Mouse (Mus musculus) heart, embryonic 12.5 days (tissue): ENCODE results near the gene Agbl2. TPM values are rescaled to one million over a fixed set of nuclear protein-coding genes. Genes with fewer than 3 reads are reported as not detected.

Experiments used
- ATAC-seq: fragments of 200-750 bp; cut with Nextera tagmentation; 2 replicates; pipeline ENCODE4 v1.8.0; 2017; ENCODE audit warnings: moderate TSS enrichment, moderate library complexity; ENCODE audit not compliant: insufficient number of reproducible peaks, low FRiP score
- H3K27ac ChIP-seq: fragments of 300-500 bp; sonication (generic); 2 replicates; pipeline ENCODE4 v1.5.1; 2016; ENCODE audit warnings: mild to moderate bottlenecking, moderate library complexity; ENCODE audit not compliant: poor library complexity, severe bottlenecking
- H3K27me3 ChIP-seq: fragments of 300-500 bp; sonication (generic); replicated peaks from 2 replicates; pipeline ENCODE4 v1.6.1; 2016; ENCODE audit warnings: mild to moderate bottlenecking, moderate library complexity
- H3K36me3 ChIP-seq: fragments of 300-500 bp; sonication (generic); 2 replicates; pipeline ENCODE4 v1.6.1; 2016; ENCODE audit warnings: mild to moderate bottlenecking, moderate library complexity
- H3K4me1 ChIP-seq: fragments of 300-500 bp; sonication (generic); replicated peaks from 2 replicates; pipeline ENCODE4 v1.6.1; 2016; ENCODE audit warnings: mild to moderate bottlenecking
- H3K4me2 ChIP-seq: fragments of 300-500 bp; sonication (generic); 2 replicates; pipeline ENCODE4 v1.6.1; 2016; ENCODE audit warnings: mild to moderate bottlenecking, moderate library complexity
- H3K4me3 ChIP-seq: fragments of 300-500 bp; sonication (generic); 2 replicates; pipeline ENCODE4 v1.5.1; 2016; ENCODE audit warnings: mild to moderate bottlenecking
- H3K9ac ChIP-seq: fragments of 300-500 bp; sonication (generic); 2 replicates; pipeline ENCODE4 v1.6.1; 2016; ENCODE audit warnings: mild to moderate bottlenecking, moderate library complexity
- H3K9me3 ChIP-seq: fragments of 300-500 bp; sonication (generic); replicated peaks from 2 replicates; pipeline ENCODE4 v1.6.1; 2016; ENCODE audit warnings: mild to moderate bottlenecking, moderate library complexity
- WGBS: fragments of 180-500 bp; shearing (Covaris S2); methylation state at CpG from one replicate; pipeline ENCODE4 v1.1.7; 2016; 5-methylcytosine and 5-hydroxymethylcytosine counted together
- polyA plus RNA-seq: library from polyadenylated mRNA; unstranded; fragments of >200 nt; fragmentation: Nextera tagmentation; extraction: Ambion mirVana; gene quantifications from 2 replicates; pipeline ENCODE4 v1.2.1, GENCODE M21; 2016

Gene Agbl2
- polyA plus RNA-seq, 1 experiment from 2014 or later, result 1.4 TPM

- Histone ChIP-seq H3K9ac (no peak overlapping the region), H3K36me3 (peaks cover 9% of the 10 kb centered on the region), H3K27me3 (no peaks in the 10 kb centered on the region), H3K4me1 (peaks cover 6% of the 10 kb centered on the region; the same call in 1 of the 2 replicates), H3K27ac (no peak overlapping the region), H3K4me2 (no peak overlapping the region), H3K9me3 (no peaks in the 10 kb centered on the region), H3K4me3 (no peak overlapping the region)
- 73% methylated on average over 5 of the region's 5 CpGs for WGBS
- no peak for ATAC-seq
Observed at GRCm38 (mm10) chr2:90845234-90845633, 62.7 kb downstream of the Agbl2 start.

DNA sequence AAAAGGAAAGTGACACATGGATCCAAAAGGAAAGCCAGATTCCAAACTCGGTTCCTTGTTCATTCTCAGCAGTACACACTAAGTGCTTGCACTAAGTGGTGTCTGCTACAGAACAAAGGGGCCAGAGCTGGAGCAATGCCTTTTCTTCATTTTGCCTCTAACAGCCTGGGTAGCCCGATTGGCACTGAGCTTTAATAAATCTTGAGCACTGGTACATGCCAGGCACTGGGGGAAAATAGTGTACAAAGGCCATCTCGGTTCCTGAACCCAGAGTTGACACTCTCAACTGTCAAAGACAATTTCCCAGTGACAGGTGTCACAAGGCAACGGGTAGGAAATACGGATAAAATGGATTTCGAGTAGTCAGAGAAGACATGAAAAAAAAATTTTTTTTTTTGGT lies 63.6 kb downstream of the Agbl2 start:
- no peak overlapping the region for H3K9ac ChIP-seq
- H3K9me3 ChIP-seq, result no peaks in the 10 kb centered on the region
- ATAC-seq, result no peak
- H3K4me1 ChIP-seq, result peaks cover 6% of the 10 kb centered on the region; the same call in 1 of the 2 replicates
- H3K4me3 ChIP-seq, result peak overlapping the region; percentile 85
- peak overlapping the region; percentile 85 for H3K27ac ChIP-seq
- peak overlapping the region; percentile 73 for H3K4me2 ChIP-seq
- 50% methylated on average over 6 of the region's 6 CpGs for WGBS
- H3K27me3 ChIP-seq, result no peaks in the 10 kb centered on the region
- H3K36me3 ChIP-seq, result peaks cover 18% of the 10 kb centered on the region

- H3K9me3 ChIP-seq, result no peaks in the 10 kb centered on the region
- peak overlapping the region; percentile 85 for H3K4me3 ChIP-seq
- peaks cover 6% of the 10 kb centered on the region; the same call in 1 of the 2 replicates for H3K4me1 ChIP-seq
- peak overlapping the region; percentile 71 for H3K9ac ChIP-seq
- H3K27ac ChIP-seq, result peak overlapping the region; percentile 85
- peak; percentile 9; the same call in 1 of the 2 replicates for ATAC-seq
- H3K36me3 ChIP-seq, result peaks cover 22% of the 10 kb centered on the region
- WGBS, result 2% methylated on average over 8 of the region's 8 CpGs
- H3K4me2 ChIP-seq, result peak overlapping the region; percentile 73
- H3K27me3 ChIP-seq, result no peaks in the 10 kb centered on the region
Observed at GRCm38 (mm10) chr2:90846597-90846954, 64.0 kb downstream of the Agbl2 start.

GRCm38 (mm10) chr2:90846955-90847680 lies 64.6 kb downstream of the Agbl2 start, which contains the start of gene Mtch2:
TSS of gene Mtch2 (plus strand) at chr2:90847155.
- Histone ChIP-seq H3K27ac (peak within 1 kb of the TSS; percentile 85), H3K9me3 (no peaks in the 10 kb centered on the region), H3K4me2 (peak within 1 kb of the TSS; percentile 74), H3K27me3 (no peaks in the 10 kb centered on the region), H3K4me3 (peak within 1 kb of the TSS; percentile 85), H3K4me1 (peaks cover 6% of the 10 kb centered on the region; the same call in 1 of the 2 replicates), H3K36me3 (peaks cover 28% of the 10 kb centered on the region), H3K9ac (peak within 1 kb of the TSS; percentile 88)
- peak; percentile 96 for ATAC-seq
- under 1% methylated on average over 66 of the region's 67 CpGs for WGBS

GRCm38 (mm10) chr2:90847681-90848050 lies 65.1 kb downstream of the Agbl2 start:
- Histone ChIP-seq H3K4me1 (peaks cover 6% of the 10 kb centered on the region; the same call in 1 of the 2 replicates), H3K9me3 (no peaks in the 10 kb centered on the region), H3K36me3 (peaks cover 32% of the 10 kb centered on the region)

DNA sequence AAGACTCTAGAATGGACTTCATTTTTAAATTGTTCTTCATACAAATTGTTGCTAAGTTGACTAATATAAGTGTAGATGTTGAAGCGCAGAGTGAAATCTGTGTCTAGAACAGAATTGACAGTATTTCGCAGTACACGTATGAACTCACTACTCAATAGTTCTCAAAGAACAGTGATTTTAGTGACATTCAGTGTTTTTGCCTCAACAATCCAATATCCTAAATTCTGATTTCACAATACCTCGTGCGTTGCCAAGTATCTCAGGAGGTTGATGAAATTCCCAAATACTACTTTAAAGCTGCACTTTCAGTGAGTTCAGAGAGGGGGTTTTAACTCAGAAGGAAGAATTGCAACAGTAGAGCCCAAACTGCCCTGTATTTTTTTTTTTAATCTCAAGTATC lies 65.8 kb downstream of the Agbl2 start:
- no peaks in the 10 kb centered on the region for H3K9me3 ChIP-seq
- WGBS, result 91% methylated on average over 5 of the region's 5 CpGs
- H3K4me3 ChIP-seq, result peak overlapping the region; percentile 85; the same call in 1 of the 2 replicates
- no peaks in the 10 kb centered on the region for H3K27me3 ChIP-seq
- no peak for ATAC-seq
- H3K9ac ChIP-seq, result no peak overlapping the region
- peak overlapping the region; percentile 74 for H3K4me2 ChIP-seq
- peaks cover 6% of the 10 kb centered on the region; the same call in 1 of the 2 replicates for H3K4me1 ChIP-seq
- peaks cover 39% of the 10 kb centered on the region for H3K36me3 ChIP-seq
- H3K27ac ChIP-seq, result no peak overlapping the region

More at GRCm38 (mm10) chr2:90847681-90848050, 65.1 kb downstream of the Agbl2 start:
- Histone ChIP-seq H3K4me3 (peak overlapping the region; percentile 85), H3K9ac (peak overlapping the region; percentile 88), H3K27me3 (no peaks in the 10 kb centered on the region), H3K4me2 (peak overlapping the region; percentile 74), H3K27ac (peak overlapping the region; percentile 85)
- WGBS, result under 1% methylated on average over 13 of the region's 13 CpGs
- no peak for ATAC-seq

DNA sequence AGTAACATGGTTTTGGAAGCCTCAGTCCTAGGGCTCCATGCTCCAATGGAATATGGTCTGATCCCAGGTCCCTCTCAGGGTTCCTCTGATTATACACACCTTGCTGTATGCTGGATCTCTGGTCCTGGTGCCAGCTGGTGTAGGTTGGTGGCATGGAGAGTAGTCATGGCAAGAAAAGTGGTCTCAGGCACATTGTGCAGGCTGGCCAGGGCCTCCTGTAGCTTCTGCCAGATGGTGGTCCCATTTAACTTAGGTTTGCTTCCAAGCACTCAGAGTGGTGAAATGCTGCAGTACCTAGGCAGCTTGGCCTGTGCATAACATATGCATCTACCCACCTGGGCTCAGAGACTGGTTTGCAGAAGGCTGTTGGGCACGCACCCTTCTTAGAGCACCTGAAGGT lies 67.9 kb downstream of the Agbl2 start:
- H3K4me1 ChIP-seq, result peaks cover 6% of the 10 kb centered on the region; the same call in 1 of the 2 replicates
- H3K9ac ChIP-seq, result no peak overlapping the region
- 92% methylated on average over 1 of the region's 1 CpGs for WGBS
- no peak for ATAC-seq
- H3K9me3 ChIP-seq, result no peaks in the 10 kb centered on the region
- H3K4me3 ChIP-seq, result no peak overlapping the region
- H3K27ac ChIP-seq, result no peak overlapping the region
- no peak overlapping the region for H3K4me2 ChIP-seq
- peaks cover 58% of the 10 kb centered on the region for H3K36me3 ChIP-seq
- no peaks in the 10 kb centered on the region for H3K27me3 ChIP-seq

DNA sequence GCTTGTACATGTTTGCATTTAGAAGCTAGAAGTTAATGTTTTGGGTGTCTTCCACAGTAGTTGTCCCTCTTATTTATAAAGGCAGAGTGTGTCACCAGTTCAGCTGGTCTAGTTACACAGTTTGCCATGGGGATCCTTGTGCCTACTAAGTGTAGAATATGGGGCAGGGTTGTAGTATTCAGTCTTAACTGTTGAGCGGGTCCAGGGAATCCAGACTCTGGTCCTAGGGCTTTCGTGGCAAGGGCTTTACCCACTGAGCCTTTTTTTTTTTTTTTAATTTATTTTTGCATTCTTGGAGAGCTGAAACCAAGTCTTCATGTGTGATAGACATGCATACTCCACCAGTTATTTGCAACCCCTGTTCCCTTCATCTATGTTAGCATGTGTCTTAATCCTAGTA lies 79.0 kb downstream of the Agbl2 start:
- Histone ChIP-seq H3K4me2 (no peak overlapping the region), H3K36me3 (peaks cover 73% of the 10 kb centered on the region), H3K9me3 (no peaks in the 10 kb centered on the region), H3K27ac (no peak overlapping the region), H3K27me3 (no peaks in the 10 kb centered on the region), H3K4me1 (no peaks in the 10 kb centered on the region), H3K4me3 (no peak overlapping the region), H3K9ac (no peak overlapping the region)
- WGBS, result 95% methylated on average over 2 of the region's 2 CpGs
- no peak for ATAC-seq

- no peaks in the 10 kb centered on the region for H3K27me3 ChIP-seq
- no peak overlapping the region for H3K4me2 ChIP-seq
- no peak for ATAC-seq
- no peak overlapping the region for H3K27ac ChIP-seq
- H3K4me1 ChIP-seq, result peaks cover 6% of the 10 kb centered on the region
- no peak overlapping the region for H3K9ac ChIP-seq
- H3K36me3 ChIP-seq, result peaks cover 74% of the 10 kb centered on the region
- no peak overlapping the region for H3K4me3 ChIP-seq
- no peaks in the 10 kb centered on the region for H3K9me3 ChIP-seq
Observed at GRCm38 (mm10) chr2:90864184-90864583, 81.7 kb downstream of the Agbl2 start.

DNA sequence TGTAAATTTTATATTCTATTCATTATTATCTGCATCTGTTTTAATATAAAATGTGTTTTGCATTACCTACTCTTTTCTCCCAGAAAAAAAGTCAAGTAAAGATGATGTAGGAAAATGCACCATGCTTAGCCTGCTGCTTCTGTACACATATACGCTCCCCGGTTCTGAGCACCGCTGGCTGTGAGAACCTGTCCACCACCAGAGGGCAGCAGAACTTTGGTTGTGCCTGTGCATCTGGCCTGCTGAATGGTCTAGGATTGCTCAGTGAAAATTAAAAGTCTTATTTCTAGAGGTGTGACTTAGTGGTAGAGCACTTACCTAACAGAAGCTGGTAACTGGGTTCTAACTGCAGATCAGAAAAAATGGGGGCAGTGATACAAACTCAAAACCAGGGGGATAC lies 84.0 kb downstream of the Agbl2 start:
- no peaks in the 10 kb centered on the region for H3K27me3 ChIP-seq
- no peak overlapping the region for H3K4me3 ChIP-seq
- ATAC-seq, result peak; percentile 78; the same call in 1 of the 2 replicates
- H3K9me3 ChIP-seq, result no peaks in the 10 kb centered on the region
- 36% methylated on average over 3 of the region's 3 CpGs for WGBS
- no peak overlapping the region for H3K4me2 ChIP-seq
- no peak overlapping the region for H3K27ac ChIP-seq
- H3K36me3 ChIP-seq, result peaks cover 59% of the 10 kb centered on the region
- peaks cover 28% of the 10 kb centered on the region for H3K4me1 ChIP-seq
- H3K9ac ChIP-seq, result no peak overlapping the region

DNA sequence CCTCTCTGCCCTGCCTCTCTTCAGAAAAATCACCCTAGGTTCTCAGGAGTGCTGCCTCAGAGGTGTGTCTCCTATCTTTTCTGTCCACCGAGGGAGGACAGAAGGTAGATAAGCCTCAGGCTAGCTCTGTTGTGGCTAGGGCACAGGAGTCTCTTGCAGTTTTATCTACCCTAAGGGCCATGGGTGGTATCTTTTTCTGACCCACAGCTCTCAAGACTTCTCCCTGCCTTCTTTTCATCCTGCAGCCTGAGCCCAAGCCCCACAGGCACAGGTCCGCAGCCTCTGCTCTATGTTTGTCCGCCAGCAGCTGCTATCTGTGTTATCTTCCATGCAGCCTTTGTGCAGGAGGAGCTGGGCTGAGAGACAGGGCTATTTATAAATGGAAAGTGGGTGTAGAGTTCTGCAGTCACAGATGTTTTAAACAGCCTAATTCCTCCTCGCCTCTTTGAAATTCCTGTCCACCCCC lies 87.6 kb downstream of the Agbl2 start:
- Histone ChIP-seq H3K27me3 (no peaks in the 10 kb centered on the region), H3K4me3 (no peak overlapping the region), H3K4me2 (peak overlapping the region; percentile 60), H3K27ac (peak overlapping the region; percentile 95), H3K36me3 (peaks cover 29% of the 10 kb centered on the region), H3K9ac (peak overlapping the region; percentile 51; the same call in 1 of the 2 replicates), H3K9me3 (no peaks in the 10 kb centered on the region), H3K4me1 (peaks cover 32% of the 10 kb centered on the region)
- WGBS, result 2% methylated on average over 4 of the region's 4 CpGs
- ATAC-seq, result peak; percentile 88
